Mouse (Mus musculus) kidney, embryonic 16.5 days (tissue): Measurements from ENCODE around the gene Gnl2. TPM values are rescaled to one million over a fixed set of nuclear protein-coding genes. Genes with fewer than 3 reads are reported as not detected.

Experiments
- ATAC-seq: fragments of 200-750 bp; cut with Nextera tagmentation; 2 replicates; pipeline ENCODE4 v1.8.0; 2017; ENCODE audit warnings: moderate TSS enrichment; ENCODE audit not compliant: low FRiP score, low TSS enrichment
- H3K27ac ChIP-seq: fragments of 300-500 bp; sonication (generic); 2 replicates; pipeline ENCODE4 v1.5.1; 2014; ENCODE audit warnings: low read length
- H3K27me3 ChIP-seq: fragments of 300-500 bp; sonication (generic); 2 replicates; pipeline ENCODE4 v1.6.1; 2014; ENCODE audit warnings: low read length, control low read depth, mixed read lengths; ENCODE audit not compliant: insufficient read depth
- H3K36me3 ChIP-seq: fragments of 300-500 bp; sonication (generic); 2 replicates; pipeline ENCODE4 v1.6.1; 2014; ENCODE audit warnings: low read length, control low read depth, mixed read lengths; ENCODE audit not compliant: insufficient read depth
- H3K4me1 ChIP-seq: fragments of 300-500 bp; sonication (generic); 2 replicates; pipeline ENCODE4 v1.6.1; 2014; ENCODE audit warnings: low read length, control low read depth, mixed read lengths; ENCODE audit not compliant: insufficient read depth
- H3K4me2 ChIP-seq: fragments of 300-500 bp; sonication (generic); replicated peaks from 2 replicates; pipeline ENCODE4 v1.6.1; 2014; ENCODE audit warnings: low read depth, low read length
- H3K4me3 ChIP-seq: fragments of 300-500 bp; sonication (generic); 2 replicates; pipeline ENCODE4 v1.5.1; 2014; ENCODE audit warnings: mild to moderate bottlenecking, low read length
- H3K9ac ChIP-seq: fragments of 300-500 bp; sonication (generic); replicated peaks from 2 replicates; pipeline ENCODE4 v1.6.1; 2014; ENCODE audit warnings: low read length
- H3K9me3 ChIP-seq: fragments of 300-500 bp; sonication (generic); 2 replicates; pipeline ENCODE4 v1.6.1; 2016; ENCODE audit warnings: low read length, control low read depth
- WGBS: fragments of 180-500 bp; shearing (Covaris S2); extraction: QIAGEN DNeasy Blood & Tissue Kit; methylation state at CpG from one replicate; pipeline ENCODE4 v1.1.7; 2014; 5-methylcytosine and 5-hydroxymethylcytosine counted together
- polyA plus RNA-seq: library from polyadenylated mRNA; unstranded; fragments of >200 nt; fragmentation: Nextera tagmentation; extraction: Ambion mirVana; gene quantifications from 2 replicates; pipeline ENCODE4 v1.2.1, GENCODE M21; 2015

Gnl2 gene
- polyA plus RNA-seq, 1 experiment from 2014 or later: 80.7 TPM

GRCm38 (mm10) chr4:125101334-125101733 is 84.9 kb downstream of the Gnl2 start:
- H3K4me2 ChIP-seq: no peak overlapping the region
- no peaks in the 10 kb centered on the region for H3K9me3 ChIP-seq
- no peaks in the 10 kb centered on the region for H3K27me3 ChIP-seq
- ATAC-seq: no peak
- no peak overlapping the region for H3K4me3 ChIP-seq
- H3K36me3 ChIP-seq: peaks cover 29% of the 10 kb centered on the region
- H3K9ac ChIP-seq: no peak overlapping the region
- no peaks in the 10 kb centered on the region for H3K4me1 ChIP-seq
- WGBS: 74% methylated on average over 13 of the region's 13 CpGs
- no peak overlapping the region for H3K27ac ChIP-seq

Other genes with a start within 250 kb of the Gnl2 start
- 13.4 and 14.0 TPM in 2 replicates for gene Mtf1, start 214.5 kb upstream of the Gnl2 start, polyA plus RNA-seq
- gene Yrdc, start 165.9 kb upstream of the Gnl2 start, polyA plus RNA-seq: 34.8 and 37.2 TPM in 2 replicates
- 41.6 and 43.8 TPM in 2 replicates for gene 1110065P20Rik, start 165.4 kb upstream of the Gnl2 start, polyA plus RNA-seq
- gene Maneal, start 154.4 kb upstream of the Gnl2 start, polyA plus RNA-seq: 0.46 and 0.61 TPM in 2 replicates
- gene Epha10, start 135.7 kb upstream of the Gnl2 start, polyA plus RNA-seq: 0.06 and 0.12 TPM in 2 replicates
- 12.7 and 13.8 TPM in 2 replicates for gene 9930104L06Rik, start 79.5 kb upstream of the Gnl2 start, polyA plus RNA-seq
- 149 and 164 TPM in 2 replicates for gene Cdca8, start 77.3 kb upstream of the Gnl2 start, polyA plus RNA-seq
- gene Rspo1, start 30.2 kb upstream of the Gnl2 start, polyA plus RNA-seq: 25.1 and 31.1 TPM in 2 replicates
- gene Dnali1, start 49.1 kb downstream of the Gnl2 start, polyA plus RNA-seq: 0.11 and 0.13 TPM in 2 replicates
- gene Snip1, start 50.1 kb downstream of the Gnl2 start, polyA plus RNA-seq: 28.8 and 30.3 TPM in 2 replicates
- 54.1 and 60.2 TPM in 2 replicates for gene Meaf6, start 68.5 kb downstream of the Gnl2 start, polyA plus RNA-seq
- 0.66 and 0.90 TPM in 2 replicates for gene Zc3h12a, start 111.3 kb downstream of the Gnl2 start, polyA plus RNA-seq